Mouse (Mus musculus) embryonic fibroblast, embryonic 13.5 days (primary cell): ENCODE measurements around the gene Hells.

Experiments
- CTCF ChIP-seq: IDR thresholded peaks from 2 replicates; pipeline ENCODE4 v1.5.1; 2011; ENCODE audit warnings: mild to moderate bottlenecking, control low read depth, low read length, moderate library complexity, borderline replicate concordance; ENCODE audit not compliant: insufficient read depth
- POLR2A ChIP-seq: IDR thresholded peaks from 2 replicates; pipeline ENCODE4 v1.6.1; 2011; ENCODE audit warnings: low read depth, mild to moderate bottlenecking, control low read depth, low read length, moderate library complexity

DNA sequence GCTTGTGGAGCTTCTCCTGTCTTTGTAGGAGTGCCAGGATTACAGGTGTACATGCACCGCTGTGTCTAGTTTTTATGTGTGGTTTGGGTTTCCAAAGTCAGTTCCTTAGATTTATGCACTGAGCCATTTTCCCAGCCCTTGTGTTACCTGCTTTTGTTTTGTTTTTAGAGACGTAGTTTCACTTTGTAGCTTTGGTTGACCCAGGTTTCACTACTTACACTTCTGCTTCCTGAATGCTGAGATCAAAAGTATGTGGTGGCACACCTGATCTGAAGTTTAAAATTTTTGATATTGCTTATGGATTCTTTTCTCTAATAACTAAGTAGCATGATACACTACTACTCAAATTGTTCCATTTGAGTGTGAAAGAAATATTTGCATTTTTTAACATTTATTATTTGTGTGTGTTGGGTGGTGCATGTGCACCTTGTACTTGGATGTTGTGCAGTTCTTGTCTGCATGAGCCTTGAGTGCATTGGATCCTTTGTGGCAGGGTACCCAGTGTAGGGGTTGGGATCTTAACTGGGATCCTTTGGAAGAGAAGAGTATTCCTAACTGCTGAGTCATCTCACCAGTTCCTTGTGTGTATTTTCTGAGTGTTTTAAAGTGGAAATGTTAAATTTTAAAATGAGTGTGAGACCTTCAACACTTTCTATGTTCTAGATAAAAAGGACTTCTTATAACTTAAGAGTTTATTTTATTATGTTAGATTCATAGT is 14.0 kb downstream of the Hells start:
- TF ChIP-seq CTCF (no peak), POLR2A (no peak)
